Mouse (Mus musculus) frontal cortex, adult (tissue): ENCODE results near the gene Rragb.
A peak's percentile ranks its signal among the peaks of the same experiment; 100 is the strongest.
"Not testable (repeated sequence)": the region's sequence is repeated elsewhere in the genome, so short reads cannot be mapped to it uniquely, and the experiment has no call there.

ENCODE experiments used
- ATAC-seq: cut with Nextera tagmentation; 2 replicates; pipeline ENCODE4 v1.9.2; 2017; ENCODE audit warnings: mild to moderate bottlenecking, moderate library complexity, mixed read lengths; ENCODE audit not compliant: low TSS enrichment

Gene Rragb

DNA sequence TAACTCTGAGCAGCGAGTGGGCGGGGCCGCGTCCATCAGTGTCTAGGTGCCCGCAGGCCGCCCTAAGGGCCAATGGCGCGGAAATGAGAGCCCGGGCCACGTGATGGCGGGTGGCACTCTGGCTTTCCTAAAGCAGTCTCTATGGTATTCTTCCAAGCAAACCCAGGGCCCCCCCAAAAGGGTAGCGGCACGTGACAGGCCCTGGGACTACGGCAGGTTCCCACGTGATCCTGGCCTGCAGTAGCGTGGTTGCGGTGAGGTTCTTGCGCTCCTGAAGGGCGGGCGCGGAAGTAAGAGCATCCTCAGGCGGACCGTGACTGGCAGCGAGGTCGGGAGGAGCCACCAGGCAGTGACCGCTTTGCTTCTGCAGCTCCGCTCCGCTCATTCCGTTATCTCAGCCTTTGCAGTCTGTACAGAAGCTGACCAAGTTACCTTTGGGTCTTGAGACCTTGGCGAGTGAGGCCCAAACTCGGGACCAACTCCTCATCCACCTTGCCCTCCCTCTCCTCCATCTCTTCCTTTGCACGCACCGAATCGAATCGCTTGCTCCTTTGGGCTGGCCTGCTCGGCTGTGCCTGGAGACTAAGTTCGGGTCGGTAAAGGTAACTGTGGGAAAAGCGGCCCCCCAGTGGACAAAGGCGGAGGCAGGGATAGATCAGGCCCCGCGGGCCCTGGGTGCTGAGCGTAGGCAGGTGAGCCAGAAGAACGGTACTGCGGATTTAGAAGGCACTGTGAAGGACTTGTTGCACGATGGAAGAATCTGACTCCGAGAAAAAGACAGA is at the start of gene Rragb:
Rragb (plus strand) TSS at position 248 of the 782 bp plus-strand sequence.
- ATAC-seq, result peak; percentile 97

DNA sequence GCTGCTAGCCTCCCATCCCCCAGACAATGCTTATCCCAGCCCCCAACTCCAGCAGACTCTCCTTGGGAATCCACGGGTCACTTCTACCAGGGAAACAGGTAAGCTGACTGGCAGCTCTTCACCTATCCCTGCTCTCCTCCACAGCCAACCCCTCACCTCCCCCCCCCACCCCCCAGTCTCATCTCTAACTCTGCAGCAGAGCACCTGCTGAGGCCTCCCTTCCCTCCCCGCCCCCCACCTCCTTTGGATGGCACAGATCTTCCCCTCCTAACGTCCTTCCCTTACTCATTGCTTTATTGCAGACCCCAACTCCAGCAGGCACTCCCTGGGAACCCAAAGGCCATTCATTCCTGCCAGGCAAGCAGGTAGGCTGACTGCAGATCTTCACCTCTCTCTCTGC is 21.3 kb upstream of the Rragb start, which contains the start of gene Foxr2:
Foxr2 (plus strand) TSS at position 301 of the 400 bp plus-strand sequence.
- ATAC-seq, result no peak

GRCm38 (mm10) chrX:153119013-153119412 is 20.8 kb upstream of the Rragb start:
- ATAC-seq, result no peak

- ATAC-seq, result no peak
Measured at GRCm38 (mm10) chrX:153142656-153143055, 2.9 kb downstream of the Rragb start.

DNA sequence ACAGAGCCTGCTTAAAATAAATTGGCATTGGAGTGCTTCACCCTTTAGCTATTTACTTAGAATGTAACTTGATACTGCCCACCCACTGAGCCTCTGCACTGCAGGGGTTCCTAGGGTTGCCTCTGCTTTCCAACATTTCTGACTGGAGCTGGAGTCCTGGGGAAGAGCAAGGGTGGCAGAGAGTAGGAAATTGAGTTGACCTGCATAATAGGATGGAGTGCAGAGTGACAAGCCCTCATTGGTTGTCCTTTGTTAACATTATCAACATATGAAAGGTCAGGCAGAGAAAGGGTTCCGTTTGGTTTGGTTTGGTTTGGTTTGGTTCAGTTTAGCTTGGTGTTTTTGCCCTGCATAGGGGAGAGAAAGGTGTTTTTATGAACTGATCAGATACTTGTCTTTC is 12.0 kb downstream of the Rragb start:
- no peak for ATAC-seq

DNA sequence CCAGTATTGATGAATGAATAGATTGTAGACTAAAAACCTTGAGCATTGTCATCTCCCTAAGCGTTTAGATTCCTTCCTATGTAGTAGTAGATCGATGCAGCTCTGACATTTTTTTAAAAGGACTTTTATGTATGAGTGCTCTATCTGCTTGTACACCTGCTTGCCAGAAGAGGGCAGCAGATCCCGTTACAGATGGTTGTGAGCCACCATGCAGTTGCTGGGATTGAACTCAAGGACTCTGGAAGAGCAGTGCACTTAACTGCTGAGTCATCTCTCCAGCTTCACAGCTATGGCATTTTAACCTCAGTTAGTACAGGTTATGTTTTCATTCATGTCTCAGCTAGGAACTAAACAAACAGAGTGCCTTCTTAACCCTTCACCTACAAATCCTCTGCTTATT is 15.5 kb downstream of the Rragb start:
- ATAC-seq, result peak; percentile 41; the same call in 1 of the 2 replicates

- ATAC-seq, result no peak
Measured at GRCm38 (mm10) chrX:153174786-153175185, 35.0 kb downstream of the Rragb start.

DNA sequence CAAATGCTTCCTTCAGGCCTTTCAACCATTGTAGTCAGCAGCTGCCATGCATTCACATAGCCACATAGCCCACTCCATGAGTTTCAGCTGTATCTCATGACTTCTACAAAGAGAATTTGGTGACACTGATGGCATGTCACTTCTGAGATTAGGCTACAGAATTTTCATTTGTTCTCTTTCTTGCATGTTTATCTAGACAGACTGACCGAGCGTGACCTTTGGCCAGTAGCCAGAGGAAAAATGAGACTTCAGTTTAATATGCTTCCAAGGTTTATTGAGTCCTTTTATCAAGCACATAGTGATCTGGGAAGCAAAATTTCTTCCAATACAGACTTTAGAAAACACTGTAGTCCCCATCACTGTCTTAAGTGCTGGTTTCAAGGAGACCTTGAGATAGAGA is 42.4 kb downstream of the Rragb start:
- ATAC-seq, result no peak

DNA sequence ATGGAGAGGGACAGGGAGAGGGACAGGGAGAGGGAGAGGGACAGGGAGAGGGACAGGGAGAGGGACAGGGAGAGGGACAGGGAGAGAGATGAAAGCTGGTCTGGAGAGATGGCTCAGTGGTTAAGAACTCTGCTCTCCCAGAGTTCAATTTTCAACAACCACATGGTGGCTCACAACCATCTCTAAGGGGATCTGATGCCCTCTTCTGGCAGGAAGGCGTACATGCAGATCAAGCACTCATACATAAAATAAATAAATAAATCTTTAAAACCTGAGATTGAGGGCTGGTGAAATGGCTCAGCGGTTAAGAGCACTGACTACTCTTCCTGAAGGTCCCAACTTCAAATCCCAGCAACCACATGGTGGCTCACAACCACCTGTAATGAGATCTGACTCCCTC is 59.4 kb downstream of the Rragb start:
- ATAC-seq, result not testable (repeated sequence)

DNA sequence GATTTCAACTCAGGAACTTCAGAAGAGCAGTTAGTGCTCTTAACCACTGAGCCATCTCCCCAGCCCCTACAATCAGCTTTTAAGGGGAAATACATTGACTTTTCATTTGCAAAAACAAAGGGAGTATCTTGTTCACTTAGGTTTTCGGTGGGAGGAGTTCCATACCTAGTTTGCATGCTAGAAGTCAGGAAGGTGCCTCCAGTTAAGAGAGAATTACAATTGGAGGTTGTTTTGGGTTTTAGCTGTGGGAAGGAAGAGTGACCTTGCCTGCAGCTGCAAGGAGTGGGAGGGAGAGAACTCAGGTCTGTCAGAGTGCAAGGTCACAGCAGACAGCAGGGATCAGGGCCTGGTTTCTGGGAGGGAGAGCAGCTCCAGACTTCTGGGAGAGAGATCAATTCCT is 71.3 kb downstream of the Rragb start:
- no peak for ATAC-seq
